Mouse (Mus musculus): ENCODE results near the gene Fbxw11. TPM values are rescaled to one million over a fixed set of nuclear protein-coding genes. Genes with fewer than 3 reads are reported as not detected.
A peak's percentile ranks its signal among the peaks of the same experiment; 100 is the strongest.

Gene Fbxw11
- polyA plus RNA-seq, 1 experiment from 2014 or later = 69.2 TPM

- H3K27me3 ChIP-seq (replicated peaks; ENCODE audit: control insufficient read depth, insufficient read depth, low read length) = no peaks in the 10 kb centered on the region
- DNase-seq (ENCODE audit: low spot score) (no peak), ATAC-seq (replicated peaks; ENCODE audit: low FRiP score, low TSS enrichment, low read depth) (no peak)
- WGBS = 76% methylated on average over 6 of the region's 6 CpGs
- no peaks in the 10 kb centered on the region; the same call in 1 of the 2 replicates for H3K36me3 ChIP-seq (ENCODE audit: control insufficient read depth, insufficient read depth, low read length)
- no peak overlapping the region for H3K9ac ChIP-seq (ENCODE audit: low read length)
- no peaks in the 10 kb centered on the region for H3K9me3 ChIP-seq (ENCODE audit: control insufficient read depth, low read length)
- H3K4me3 ChIP-seq (ENCODE audit: low read depth, low read length) = no peak overlapping the region
- H3K27ac ChIP-seq (ENCODE audit: low read depth) = peak overlapping the region; percentile 92
- no peak overlapping the region for H3K4me2 ChIP-seq (ENCODE audit: low read length)
- H3K4me1 ChIP-seq (replicated peaks; ENCODE audit: control insufficient read depth, insufficient read depth, low read length) = peaks cover 20% of the 10 kb centered on the region
Measured at GRCm38 (mm10) chr11:32619866-32620456, 22.6 kb upstream of the Fbxw11 start.

DNA sequence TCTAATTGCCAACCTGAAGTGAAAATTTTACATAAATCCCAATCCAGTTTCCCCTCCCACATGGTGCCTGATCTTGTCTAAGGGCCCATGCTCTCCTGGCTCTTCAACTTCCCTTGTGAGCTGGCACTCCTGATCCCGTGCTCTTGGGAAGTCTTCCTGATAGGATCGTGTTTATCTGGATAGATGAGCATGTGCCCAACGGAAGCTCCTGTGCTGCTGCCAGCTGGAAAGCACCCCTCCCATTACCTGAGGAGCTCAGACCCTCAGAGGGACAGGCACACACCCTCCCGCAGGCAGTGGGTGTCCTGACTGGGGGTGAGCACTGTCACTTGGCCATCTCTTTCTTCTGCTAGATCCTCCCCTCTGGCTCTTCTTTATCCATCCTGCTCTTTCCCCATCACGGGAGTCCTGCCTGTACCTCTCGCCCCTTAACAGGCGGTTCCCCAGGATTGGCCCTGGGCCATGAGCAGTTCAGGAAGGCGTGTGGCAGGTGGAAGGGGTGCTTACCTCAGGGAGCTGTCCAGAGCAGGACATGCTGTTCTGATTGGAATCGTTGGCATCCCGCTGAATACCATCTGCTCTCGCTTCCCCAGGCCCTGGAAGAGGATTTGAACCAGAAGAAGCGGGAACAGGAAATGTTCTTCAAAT lies 20.6 kb upstream of the Fbxw11 start:
- H3K9ac ChIP-seq (ENCODE audit: low read length) = no peak overlapping the region
- H3K4me2 ChIP-seq (ENCODE audit: low read length) = no peak overlapping the region
- H3K36me3 ChIP-seq (ENCODE audit: control insufficient read depth, insufficient read depth, low read length) = no peaks in the 10 kb centered on the region; the same call in 1 of the 2 replicates
- no peaks in the 10 kb centered on the region for H3K27me3 ChIP-seq (replicated peaks; ENCODE audit: control insufficient read depth, insufficient read depth, low read length)
- peaks cover 20% of the 10 kb centered on the region for H3K4me1 ChIP-seq (replicated peaks; ENCODE audit: control insufficient read depth, insufficient read depth, low read length)
- DNase-seq (ENCODE audit: low spot score) = no peak
- no peak overlapping the region for H3K27ac ChIP-seq (ENCODE audit: low read depth)
- 82% methylated on average over 12 of the region's 12 CpGs for WGBS
- no peak for ATAC-seq (replicated peaks; ENCODE audit: low FRiP score, low TSS enrichment, low read depth)
- H3K4me3 ChIP-seq (ENCODE audit: low read depth, low read length) = no peak overlapping the region
- no peaks in the 10 kb centered on the region for H3K9me3 ChIP-seq (ENCODE audit: control insufficient read depth, low read length)

DNA sequence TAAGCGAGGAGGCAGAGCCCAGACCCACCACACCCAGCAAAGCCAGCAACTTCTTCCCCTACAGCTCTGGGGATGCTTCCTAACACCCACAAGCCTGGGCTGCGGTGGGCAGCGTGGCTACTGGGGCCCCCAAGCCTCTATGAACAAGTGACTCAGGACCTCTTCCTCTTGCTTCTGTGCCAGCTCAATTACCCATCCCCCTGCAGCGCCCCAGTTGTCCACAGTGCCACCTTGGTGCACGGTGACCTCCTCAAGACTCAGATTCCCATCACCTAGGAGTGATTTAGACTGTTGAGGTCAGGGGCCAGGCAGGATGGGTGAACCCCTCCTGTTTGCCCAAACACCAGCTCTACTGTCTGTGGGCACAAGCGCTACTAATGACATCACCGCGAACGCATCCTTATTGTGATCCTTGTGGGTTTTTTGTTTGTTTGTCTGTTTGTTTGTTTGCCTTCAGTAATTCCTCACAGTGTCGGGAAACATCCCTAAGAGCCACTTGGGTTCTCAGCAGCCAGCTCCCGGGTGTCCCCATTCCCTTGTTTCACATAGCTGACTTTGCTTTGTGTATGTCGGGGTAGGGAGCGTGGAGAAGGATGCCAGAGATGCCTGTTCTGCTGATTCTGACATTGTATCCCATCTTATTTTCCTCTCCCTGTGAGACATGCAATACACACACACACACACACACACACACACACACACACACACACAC lies 19.9 kb upstream of the Fbxw11 start:
- no peak for ATAC-seq (replicated peaks; ENCODE audit: low FRiP score, low TSS enrichment, low read depth)
- no peak for DNase-seq (ENCODE audit: low spot score)
- no peaks in the 10 kb centered on the region; the same call in 1 of the 2 replicates for H3K36me3 ChIP-seq (ENCODE audit: control insufficient read depth, insufficient read depth, low read length)
- 88% methylated on average over 13 of the region's 13 CpGs for WGBS
- peaks cover 20% of the 10 kb centered on the region for H3K4me1 ChIP-seq (replicated peaks; ENCODE audit: control insufficient read depth, insufficient read depth, low read length)
- no peak overlapping the region for H3K4me2 ChIP-seq (ENCODE audit: low read length)
- no peaks in the 10 kb centered on the region for H3K27me3 ChIP-seq (replicated peaks; ENCODE audit: control insufficient read depth, insufficient read depth, low read length)
- H3K9me3 ChIP-seq (ENCODE audit: control insufficient read depth, low read length) = no peaks in the 10 kb centered on the region
- H3K9ac ChIP-seq (ENCODE audit: low read length) = no peak overlapping the region
- no peak overlapping the region for H3K4me3 ChIP-seq (ENCODE audit: low read depth, low read length)
- H3K27ac ChIP-seq (ENCODE audit: low read depth) = no peak overlapping the region

DNA sequence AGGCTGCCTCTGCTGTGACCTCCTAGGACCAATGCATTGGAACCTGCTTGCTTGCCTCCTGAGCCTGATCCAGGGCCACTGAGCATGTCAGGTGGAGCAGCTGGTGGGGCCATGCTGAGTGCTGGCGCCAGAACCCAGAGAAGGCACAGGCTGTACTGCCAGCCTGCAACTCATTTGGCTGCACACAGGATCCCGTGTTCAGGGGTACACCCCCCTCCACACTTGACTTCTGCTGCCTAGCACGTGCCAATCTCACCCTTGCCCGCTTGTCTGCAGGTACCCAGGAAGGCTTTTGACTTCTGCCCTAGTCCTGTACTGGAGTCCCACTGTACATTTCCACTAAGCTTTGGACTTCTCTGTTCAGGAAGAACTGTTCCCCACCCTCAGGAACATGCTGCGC lies 19.3 kb upstream of the Fbxw11 start:
- no peak overlapping the region for H3K4me2 ChIP-seq (ENCODE audit: low read length)
- no peaks in the 10 kb centered on the region for H3K9me3 ChIP-seq (ENCODE audit: control insufficient read depth, low read length)
- H3K4me1 ChIP-seq (replicated peaks; ENCODE audit: control insufficient read depth, insufficient read depth, low read length) = peaks cover 20% of the 10 kb centered on the region
- DNase-seq (ENCODE audit: low spot score) = no peak
- H3K4me3 ChIP-seq (ENCODE audit: low read depth, low read length) = no peak overlapping the region
- H3K27ac ChIP-seq (ENCODE audit: low read depth) = no peak overlapping the region
- H3K27me3 ChIP-seq (replicated peaks; ENCODE audit: control insufficient read depth, insufficient read depth, low read length) = no peaks in the 10 kb centered on the region
- ATAC-seq (replicated peaks; ENCODE audit: low FRiP score, low TSS enrichment, low read depth) = no peak
- no peak overlapping the region for H3K9ac ChIP-seq (ENCODE audit: low read length)
- no peaks in the 10 kb centered on the region; the same call in 1 of the 2 replicates for H3K36me3 ChIP-seq (ENCODE audit: control insufficient read depth, insufficient read depth, low read length)
- 79% methylated on average over 5 of the region's 5 CpGs for WGBS

- H3K4me3 ChIP-seq (ENCODE audit: low read depth, low read length) = no peak overlapping the region
- peaks cover 17% of the 10 kb centered on the region for H3K4me1 ChIP-seq (replicated peaks; ENCODE audit: control insufficient read depth, insufficient read depth, low read length)
- H3K9me3 ChIP-seq (ENCODE audit: control insufficient read depth, low read length) = no peaks in the 10 kb centered on the region
- no peaks in the 10 kb centered on the region for H3K27me3 ChIP-seq (replicated peaks; ENCODE audit: control insufficient read depth, insufficient read depth, low read length)
- 80% methylated on average over 6 of the region's 6 CpGs for WGBS
- no peak overlapping the region for H3K4me2 ChIP-seq (ENCODE audit: low read length)
- no peak overlapping the region for H3K27ac ChIP-seq (ENCODE audit: low read depth)
- no peaks in the 10 kb centered on the region; the same call in 1 of the 2 replicates for H3K36me3 ChIP-seq (ENCODE audit: control insufficient read depth, insufficient read depth, low read length)
- H3K9ac ChIP-seq (ENCODE audit: low read length) = no peak overlapping the region
- DNase-seq (ENCODE audit: low spot score) (no peak), ATAC-seq (replicated peaks; ENCODE audit: low FRiP score, low TSS enrichment, low read depth) (no peak)
Measured at GRCm38 (mm10) chr11:32623912-32624311, 18.6 kb upstream of the Fbxw11 start.

DNA sequence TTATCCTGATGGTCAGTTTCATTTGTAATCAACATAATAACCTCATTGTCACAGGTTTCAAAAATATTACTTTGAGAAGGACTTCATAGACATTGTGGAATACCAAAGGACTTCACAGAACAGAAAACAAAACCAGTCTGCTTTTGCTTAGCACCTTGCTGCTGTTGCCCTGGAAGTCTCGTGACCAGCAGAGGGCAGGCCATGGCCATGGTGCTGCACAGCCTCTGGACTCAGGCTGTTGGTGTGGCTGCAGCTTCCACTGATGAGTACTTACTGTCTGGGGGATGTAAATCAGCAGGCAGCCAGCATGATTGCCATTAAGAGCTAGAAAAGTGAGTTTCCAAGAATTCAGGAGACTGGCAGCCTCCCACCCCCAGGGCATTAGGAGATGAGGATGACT lies 16.8 kb upstream of the Fbxw11 start:
- WGBS = 36% methylated on average over 1 of the region's 1 CpGs
- H3K4me2 ChIP-seq (ENCODE audit: low read length) = no peak overlapping the region
- ATAC-seq (replicated peaks; ENCODE audit: low FRiP score, low TSS enrichment, low read depth) (no peak), DNase-seq (ENCODE audit: low spot score) (no peak)
- H3K27me3 ChIP-seq (replicated peaks; ENCODE audit: control insufficient read depth, insufficient read depth, low read length) = no peaks in the 10 kb centered on the region
- H3K36me3 ChIP-seq (ENCODE audit: control insufficient read depth, insufficient read depth, low read length) = no peaks in the 10 kb centered on the region; the same call in 1 of the 2 replicates
- H3K27ac ChIP-seq (ENCODE audit: low read depth) = no peak overlapping the region
- no peak overlapping the region for H3K9ac ChIP-seq (ENCODE audit: low read length)
- no peaks in the 10 kb centered on the region for H3K4me1 ChIP-seq (replicated peaks; ENCODE audit: control insufficient read depth, insufficient read depth, low read length)
- H3K4me3 ChIP-seq (ENCODE audit: low read depth, low read length) = no peak overlapping the region
- H3K9me3 ChIP-seq (ENCODE audit: control insufficient read depth, low read length) = no peaks in the 10 kb centered on the region

GRCm38 (mm10) chr11:32626079-32626478 lies 16.4 kb upstream of the Fbxw11 start:
- no peak overlapping the region for H3K4me3 ChIP-seq (ENCODE audit: low read depth, low read length)
- no peak overlapping the region for H3K4me2 ChIP-seq (ENCODE audit: low read length)
- WGBS = 84% methylated on average over 6 of the region's 6 CpGs
- ATAC-seq (replicated peaks; ENCODE audit: low FRiP score, low TSS enrichment, low read depth) = 0 out of 2 replicates have a peak, but pooled peaks have one; percentile 36
- H3K4me1 ChIP-seq (replicated peaks; ENCODE audit: control insufficient read depth, insufficient read depth, low read length) = no peaks in the 10 kb centered on the region
- H3K36me3 ChIP-seq (ENCODE audit: control insufficient read depth, insufficient read depth, low read length) = no peaks in the 10 kb centered on the region; the same call in 1 of the 2 replicates
- no peak overlapping the region for H3K27ac ChIP-seq (ENCODE audit: low read depth)
- no peak overlapping the region for H3K9ac ChIP-seq (ENCODE audit: low read length)
- no peak for DNase-seq (ENCODE audit: low spot score)
- no peaks in the 10 kb centered on the region for H3K27me3 ChIP-seq (replicated peaks; ENCODE audit: control insufficient read depth, insufficient read depth, low read length)
- H3K9me3 ChIP-seq (ENCODE audit: control insufficient read depth, low read length) = no peaks in the 10 kb centered on the region

GRCm38 (mm10) chr11:32627900-32628299 lies 14.6 kb upstream of the Fbxw11 start:
- Histone ChIP-seq H3K4me2 (ENCODE audit: low read length) (no peak overlapping the region), H3K27ac (ENCODE audit: low read depth) (no peak overlapping the region), H3K9me3 (ENCODE audit: control insufficient read depth, low read length) (no peaks in the 10 kb centered on the region), H3K4me3 (ENCODE audit: low read depth, low read length) (no peak overlapping the region), H3K4me1 (replicated peaks; ENCODE audit: control insufficient read depth, insufficient read depth, low read length) (no peaks in the 10 kb centered on the region), H3K36me3 (ENCODE audit: control insufficient read depth, insufficient read depth, low read length) (no peaks in the 10 kb centered on the region), H3K9ac (ENCODE audit: low read length) (no peak overlapping the region), H3K27me3 (replicated peaks; ENCODE audit: control insufficient read depth, insufficient read depth, low read length) (no peaks in the 10 kb centered on the region)
- no peak for ATAC-seq (replicated peaks; ENCODE audit: low FRiP score, low TSS enrichment, low read depth)
- no peak for DNase-seq (ENCODE audit: low spot score)
- WGBS = 77% methylated on average over 6 of the region's 6 CpGs

Measured in intestine, embryonic 14.5 days (tissue).